Mouse (Mus musculus) kidney, adult 18-20 months (tissue): ENCODE measurements at regions not wholly inside any gene's neighbourhood (a gene's known extent, or its start where the extent isn't known, plus 50 kb on each side); places are given as distances from the start of the nearest gene placed in this dataset.
"Not testable (repeated sequence)": the region's sequence is repeated elsewhere in the genome, so short reads cannot be mapped to it uniquely, and the experiment has no call there.

Source experiments
- DNase-seq: peaks from one replicate; pipeline ENCODE4 v3.0.0; 2021

DNA sequence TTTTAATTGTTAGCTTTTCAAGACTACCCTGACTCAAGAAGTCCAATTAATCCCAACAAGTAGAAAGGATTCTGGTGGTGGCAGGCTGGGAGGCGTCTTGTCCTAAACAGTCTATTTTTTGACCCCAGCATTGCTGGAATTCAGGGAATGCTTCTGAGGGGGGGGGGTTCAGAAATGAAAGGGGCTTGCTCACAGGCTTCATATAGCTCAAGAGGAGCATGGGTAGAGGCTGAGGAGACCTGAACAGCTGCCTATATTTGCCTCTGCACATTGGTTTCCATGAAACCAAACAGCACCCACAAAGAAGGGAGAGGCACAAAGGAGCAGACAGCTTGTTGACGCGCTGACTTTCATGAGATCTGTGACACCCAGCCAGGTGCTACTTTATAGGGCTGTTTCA is 247.3 kb downstream of the Fgf9 start:
- DNase-seq = no peak

DNA sequence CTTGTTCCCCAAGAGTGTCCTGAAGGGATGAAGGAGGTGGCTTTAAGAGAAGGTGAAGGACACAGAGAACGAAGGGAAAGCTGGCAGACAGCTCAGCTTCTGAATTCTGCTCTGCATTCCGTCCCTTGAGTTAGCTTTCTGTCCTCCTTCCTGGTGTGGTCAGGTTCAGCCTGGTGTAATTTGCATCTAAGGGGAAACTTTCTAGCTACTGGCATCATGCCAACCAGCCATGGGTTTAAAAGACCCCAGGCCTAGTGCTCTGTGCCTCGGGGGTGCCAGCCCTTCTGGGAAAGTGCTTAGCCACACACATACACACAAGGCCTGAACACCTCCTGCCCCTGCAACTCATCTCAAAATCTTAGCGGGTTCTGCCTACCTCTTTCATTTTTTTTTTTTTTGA is 246.9 kb downstream of the Fgf9 start:
- no peak for DNase-seq

DNA sequence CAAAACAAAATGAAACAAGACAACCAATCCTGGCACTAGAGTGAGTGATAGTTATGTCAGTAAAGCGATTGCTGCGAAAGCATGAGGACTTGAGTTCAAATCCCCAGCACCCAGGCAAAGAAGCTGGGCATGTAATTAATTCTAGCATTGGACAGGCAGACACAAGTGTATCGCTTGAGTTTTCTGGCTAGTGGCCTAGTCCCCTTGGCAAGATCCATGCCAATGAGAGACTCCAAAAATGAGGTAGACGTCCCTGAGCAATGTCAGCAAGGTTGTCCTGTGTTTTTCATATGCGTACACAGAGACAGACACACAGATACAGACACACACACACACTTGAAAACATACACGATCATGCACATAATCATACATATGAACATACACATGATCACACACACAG is 237.3 kb downstream of the Fgf9 start:
- DNase-seq = no peak

DNA sequence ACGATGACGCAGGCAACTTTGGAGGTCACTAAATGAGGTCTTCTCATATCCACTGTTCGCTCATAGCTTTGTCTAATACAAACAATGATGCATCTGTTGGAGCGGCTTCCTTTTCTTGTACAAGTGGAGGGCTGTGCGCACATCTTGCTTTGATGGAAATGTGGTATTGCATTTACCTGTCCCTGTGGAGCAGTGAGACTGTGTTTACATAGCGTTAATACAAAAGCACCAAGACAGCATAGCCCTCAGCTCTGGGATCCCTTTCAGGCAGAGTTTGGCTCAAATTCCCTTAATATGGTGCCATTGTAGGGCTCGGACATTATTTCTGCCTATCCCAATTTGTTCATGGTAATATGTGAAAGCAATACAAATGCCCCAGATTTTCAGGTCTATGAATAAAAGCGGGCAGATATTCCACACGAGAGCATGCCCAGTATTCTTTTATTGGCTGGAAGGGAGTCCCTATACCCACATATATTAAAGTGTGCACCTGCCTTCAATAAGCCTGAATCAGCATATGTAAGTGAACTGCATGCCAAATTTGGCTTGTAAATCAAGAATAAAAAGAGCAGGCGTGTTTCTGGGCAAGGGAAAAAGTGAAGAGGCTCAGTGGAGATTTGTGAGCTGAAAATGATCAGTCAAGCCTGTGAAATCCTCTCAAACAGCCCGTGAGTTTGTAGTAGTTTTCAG is 236.6 kb downstream of the Fgf9 start:
- DNase-seq = no peak

DNA sequence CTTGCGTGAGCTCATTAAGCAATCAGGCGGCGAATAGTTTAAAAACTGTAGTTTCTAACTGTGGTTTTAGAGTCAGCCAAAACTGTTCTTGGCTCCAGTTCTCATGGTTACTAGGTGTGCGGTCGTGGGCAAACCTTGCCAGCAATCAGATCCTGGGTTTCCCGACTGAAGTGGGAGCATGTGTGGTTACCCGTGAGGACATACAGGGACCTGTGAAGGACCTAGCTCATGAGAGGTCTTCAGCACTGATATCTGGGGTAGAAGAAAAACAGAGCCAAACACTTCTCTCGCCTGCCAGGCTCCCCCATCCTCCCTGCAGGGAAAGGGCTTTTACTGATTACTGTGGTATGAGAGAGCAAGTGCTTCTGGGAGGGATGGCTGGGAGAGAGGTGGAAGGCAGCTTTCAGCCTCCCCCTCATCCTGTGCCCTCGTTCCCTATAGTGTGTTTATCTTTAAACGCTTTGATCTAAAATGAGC is 230.1 kb downstream of the Fgf9 start:
- DNase-seq = peak; percentile 8

DNA sequence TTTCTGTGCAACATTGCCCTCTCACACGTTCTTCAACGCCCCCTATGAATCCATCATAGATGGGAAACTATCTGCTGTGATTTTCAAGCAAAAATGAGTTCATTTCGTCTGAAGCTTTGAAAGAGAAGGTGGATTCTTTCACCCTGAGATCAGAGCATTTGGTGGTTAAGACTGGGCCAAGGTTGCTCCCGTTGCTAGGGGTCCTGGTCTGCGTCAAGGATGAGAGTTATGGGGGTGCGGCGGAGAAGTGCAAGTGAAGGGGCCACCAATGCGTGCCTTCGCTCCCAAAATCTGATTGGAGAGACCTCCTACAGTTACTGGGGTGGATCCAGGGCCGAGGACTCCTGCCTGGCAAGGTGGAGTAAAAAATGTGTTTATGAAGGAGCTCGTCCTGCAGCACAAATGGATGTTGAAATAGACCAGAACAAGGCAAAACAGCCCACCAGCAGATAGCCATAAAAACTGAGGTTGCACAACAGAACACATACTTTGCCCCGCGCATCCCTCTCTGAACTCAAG is 215.7 kb downstream of the Fgf9 start:
- no peak for DNase-seq

DNA sequence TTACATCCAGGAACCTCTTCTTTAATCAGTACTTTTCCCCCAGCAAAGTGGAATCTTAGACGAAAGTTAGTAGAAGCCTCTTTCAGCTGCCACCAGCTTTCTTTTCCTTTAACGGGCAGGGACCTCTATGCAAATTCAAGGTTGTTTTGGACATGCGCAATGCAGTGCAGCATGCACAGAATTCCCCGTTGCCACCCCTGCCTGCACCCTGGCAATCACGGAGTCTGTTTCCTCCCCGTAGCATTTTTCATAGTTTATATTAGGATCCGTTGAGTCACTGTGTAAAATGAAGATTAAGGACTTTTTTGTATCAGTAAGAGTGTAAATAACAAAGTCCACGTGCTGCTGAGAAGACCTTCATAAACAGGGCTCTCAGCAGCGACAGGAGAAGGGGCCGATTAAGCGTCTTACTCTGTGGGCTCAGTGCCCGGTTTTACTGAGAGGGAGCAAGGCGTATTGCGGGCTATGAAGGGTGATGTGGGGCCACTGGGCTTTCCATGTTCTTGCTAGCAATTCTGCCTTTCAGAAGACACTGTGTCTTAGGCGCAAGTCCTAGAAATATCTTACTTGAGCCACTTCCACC is 212.5 kb downstream of the Fgf9 start:
- peak; percentile 21 for DNase-seq

DNA sequence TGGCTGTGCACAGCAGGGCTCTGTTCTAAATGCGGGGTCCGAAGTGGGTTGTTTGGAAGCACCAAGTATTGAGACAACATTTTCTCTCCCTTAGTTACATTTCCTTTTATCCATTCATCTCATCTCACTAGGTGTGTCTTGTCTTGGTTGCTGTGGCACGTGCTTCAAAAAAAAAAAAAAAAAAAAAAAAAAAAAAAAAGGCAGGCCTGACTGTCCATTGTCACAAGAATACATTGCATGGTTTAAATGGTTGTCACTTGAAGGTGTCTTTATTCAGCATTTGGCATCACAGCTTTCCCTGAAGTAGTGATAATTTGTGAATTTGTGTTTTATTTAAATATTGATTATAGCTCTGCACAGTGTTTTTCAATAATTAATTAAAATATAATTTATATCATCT is 211.9 kb downstream of the Fgf9 start:
- DNase-seq = no peak

DNA sequence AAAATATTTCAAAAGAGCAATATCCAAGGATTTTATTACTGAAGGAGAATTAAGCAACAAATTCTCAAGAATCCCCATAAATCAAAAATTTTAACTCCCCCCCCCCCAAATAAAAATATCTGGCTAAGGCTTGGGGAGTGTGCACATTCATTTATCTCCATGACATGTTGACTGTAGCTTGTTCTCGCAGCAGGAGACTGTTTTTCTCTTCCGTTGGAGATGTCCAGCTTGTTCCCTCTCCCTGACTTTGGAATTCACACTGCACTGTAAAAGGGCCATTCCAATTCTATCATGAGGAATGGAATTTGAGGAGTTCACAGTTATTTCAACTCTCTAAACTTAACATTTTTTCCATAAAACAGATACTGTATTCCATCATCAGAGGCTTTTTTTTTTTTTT is 204.1 kb downstream of the Fgf9 start:
- DNase-seq = not testable (repeated sequence)

DNA sequence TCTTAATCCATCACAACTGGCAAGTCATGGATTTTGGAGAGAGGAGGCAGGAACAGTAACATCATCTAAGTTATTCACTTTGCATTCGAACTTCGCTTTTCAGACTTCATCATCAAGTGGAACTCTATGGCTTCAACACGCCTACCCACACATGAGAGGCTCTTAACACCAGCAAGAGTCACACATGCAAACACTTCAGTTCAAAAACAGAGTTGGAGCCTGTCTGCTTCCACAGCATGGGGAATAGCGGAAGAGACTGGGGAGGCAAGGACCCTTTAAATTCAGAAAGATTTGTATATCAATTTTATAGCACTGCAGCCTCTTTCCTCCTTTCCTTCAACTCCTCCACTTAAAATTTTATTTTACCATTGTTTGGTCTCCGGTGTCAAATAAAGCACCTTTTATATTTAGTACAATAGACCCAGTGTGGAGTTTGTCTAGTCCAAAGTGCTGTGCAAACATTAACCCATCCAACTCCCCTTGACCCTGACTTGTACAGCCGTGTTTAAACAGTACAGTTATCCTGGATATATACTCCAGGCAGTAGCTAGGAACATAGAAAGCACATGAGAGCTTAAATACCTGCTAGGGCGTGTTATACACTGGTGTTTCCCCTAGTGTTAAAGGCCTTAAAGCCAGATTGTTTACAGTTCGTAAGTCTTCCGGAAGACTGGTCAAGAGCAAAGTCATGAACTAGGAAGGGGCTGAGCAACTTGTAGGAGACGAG is 203.5 kb downstream of the Fgf9 start:
- DNase-seq = no peak

DNA sequence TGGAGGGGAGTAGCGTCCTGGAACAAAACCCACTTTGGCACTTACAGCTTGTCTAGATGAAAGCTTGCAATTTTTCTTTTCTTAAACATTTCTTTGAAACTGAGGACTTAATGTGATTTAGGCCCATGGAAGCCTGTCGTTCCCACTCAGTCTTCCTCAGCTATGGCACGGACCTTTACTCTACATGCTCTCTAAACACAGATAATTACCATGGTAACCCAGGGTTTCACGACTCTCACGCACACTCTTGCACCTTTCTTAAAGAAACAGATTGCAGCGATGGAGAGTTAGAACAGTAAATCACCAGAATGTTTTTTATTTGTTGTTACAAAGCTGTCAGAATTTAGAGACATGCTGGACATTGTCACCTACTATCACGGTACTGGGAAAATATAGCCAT is 195.0 kb downstream of the Fgf9 start:
- DNase-seq = no peak

DNA sequence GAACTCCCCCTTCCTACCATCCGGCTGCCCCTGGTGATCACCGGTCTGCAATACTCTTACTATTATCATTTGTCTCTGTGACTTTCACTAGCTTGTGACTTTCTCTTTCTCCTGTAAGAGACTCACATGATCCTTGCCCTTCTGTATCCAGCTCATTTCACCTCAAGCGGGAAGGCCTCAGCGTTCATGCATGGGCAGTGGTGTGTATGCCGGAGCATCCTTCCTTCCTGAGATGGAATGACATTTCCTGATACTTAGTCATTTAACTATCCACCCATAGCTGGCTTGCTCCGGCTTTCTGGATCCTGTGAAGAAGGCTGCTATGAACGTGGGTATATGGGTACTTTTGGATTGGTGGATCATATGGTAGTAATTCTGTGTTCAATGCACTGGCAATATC is 194.1 kb downstream of the Fgf9 start:
- no peak for DNase-seq

DNA sequence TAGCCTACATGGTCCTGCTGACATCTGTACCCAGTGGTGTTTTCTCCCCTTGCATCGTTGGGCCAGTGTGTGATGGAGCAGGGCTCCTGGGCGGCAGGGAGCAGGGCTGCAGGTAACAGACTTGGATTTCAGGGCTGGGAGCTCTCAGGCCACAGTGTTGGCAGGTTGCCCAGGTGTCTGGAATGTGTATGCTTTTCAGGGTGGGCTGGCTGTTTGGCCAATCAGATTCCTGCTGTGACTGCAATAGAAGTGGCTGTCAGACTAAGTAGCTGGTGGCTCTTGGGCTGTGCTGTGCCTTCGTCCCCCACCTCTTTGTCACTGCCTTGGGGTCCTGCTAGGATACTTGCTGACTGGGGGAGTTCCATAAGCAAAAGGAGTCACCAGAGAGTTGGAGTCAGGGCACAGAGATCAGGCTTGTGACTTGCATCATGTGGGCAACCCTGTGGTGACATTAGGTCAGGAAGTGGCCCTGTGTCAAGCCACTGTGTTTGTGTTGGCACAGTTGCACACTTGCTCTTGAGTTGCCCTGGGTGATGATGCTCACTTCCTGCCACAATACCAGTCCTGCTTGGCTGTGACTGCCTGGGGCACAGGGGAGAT is 183.1 kb downstream of the Fgf9 start:
- DNase-seq = peak; percentile 78

DNA sequence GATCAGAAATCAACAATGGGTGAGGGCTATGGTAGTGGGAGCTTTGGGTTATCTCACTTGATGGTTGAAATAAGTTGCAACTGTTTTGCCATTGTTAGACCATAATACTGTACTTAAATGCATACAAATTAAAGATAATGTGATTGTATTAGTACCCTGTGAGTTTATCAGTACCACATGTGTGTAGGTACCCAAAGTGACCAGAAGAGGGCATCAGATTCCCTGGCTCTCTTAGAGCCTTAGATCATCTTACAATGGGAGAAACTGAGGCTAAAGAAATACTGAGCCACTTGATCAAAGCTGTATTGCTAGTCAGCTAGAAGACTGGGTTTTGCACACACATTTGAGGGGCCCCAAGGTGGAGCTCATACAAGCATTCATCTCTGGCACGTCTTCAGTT is 155.5 kb downstream of the Fgf9 start:
- no peak for DNase-seq

DNA sequence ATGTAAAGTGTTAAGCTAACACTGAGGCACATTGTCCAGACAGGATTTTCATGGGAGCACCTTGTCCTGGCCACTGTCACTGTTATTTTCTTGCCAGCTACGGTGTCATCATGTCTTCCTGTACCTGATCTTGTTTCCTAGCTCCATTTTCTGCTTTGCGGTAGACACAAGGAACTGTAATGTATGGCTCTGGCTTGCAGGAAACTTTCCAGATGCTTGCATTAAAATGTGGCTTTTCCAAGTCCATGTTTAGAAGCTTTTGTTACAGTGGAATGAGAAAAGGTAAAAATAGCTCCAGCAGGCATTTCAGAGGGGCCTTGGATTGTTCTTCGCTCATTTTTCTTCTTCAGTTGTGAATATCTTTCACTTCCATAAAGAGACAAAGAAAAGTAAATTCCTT is 154.1 kb downstream of the Fgf9 start:
- DNase-seq = no peak

DNA sequence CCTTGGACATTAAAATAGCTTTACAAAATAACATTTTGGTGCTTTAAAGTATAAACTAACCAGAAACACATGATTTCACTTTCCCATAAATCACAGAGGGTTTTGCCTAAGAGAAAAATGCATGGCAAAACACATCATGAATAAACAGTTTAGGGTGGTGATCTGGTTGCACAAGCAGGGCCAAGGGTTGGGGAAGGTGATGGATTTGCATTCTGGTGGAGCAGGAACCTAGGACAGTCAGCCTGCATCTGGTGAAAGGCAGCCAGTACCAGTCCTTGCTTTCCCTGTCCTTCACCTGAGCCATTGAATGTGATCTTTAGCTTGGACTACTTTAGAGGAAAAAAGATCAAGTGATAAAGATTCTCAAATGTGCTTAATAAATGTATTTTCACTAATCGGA is 138.1 kb downstream of the Fgf9 start:
- peak; percentile 43 for DNase-seq

DNA sequence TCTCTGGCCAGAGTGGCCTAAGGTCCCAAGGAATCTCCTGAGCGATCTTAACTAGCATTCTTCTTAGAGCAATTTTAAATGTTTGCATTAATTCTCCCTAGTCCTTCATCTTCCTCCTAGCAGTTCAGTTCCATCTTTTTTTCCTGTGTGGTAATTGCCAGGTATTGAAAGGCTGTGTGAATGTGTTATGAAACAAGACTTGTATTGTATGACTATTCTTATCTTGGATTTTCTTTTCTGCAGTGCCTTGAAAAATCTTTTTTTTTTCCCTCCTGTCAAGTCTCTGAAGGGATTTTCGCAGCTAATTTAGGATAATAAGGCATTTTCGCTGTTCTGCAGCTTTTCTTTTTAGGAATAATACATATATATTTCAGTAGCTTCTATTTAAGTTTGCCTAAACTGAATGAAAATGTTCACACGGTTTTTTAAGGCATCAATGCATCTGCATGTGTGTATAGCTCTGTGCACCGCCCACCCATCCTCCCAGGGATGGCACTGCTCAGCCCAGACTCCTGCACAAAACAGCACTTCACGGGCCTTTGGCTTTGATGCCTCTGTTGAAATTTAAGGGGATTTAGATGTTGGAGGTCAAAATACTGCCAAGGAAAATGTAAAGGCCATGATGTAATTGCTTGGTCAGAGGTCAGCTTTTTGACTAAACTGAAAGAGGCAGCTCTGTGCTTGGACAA is 132.4 kb downstream of the Fgf9 start:
- no peak for DNase-seq

DNA sequence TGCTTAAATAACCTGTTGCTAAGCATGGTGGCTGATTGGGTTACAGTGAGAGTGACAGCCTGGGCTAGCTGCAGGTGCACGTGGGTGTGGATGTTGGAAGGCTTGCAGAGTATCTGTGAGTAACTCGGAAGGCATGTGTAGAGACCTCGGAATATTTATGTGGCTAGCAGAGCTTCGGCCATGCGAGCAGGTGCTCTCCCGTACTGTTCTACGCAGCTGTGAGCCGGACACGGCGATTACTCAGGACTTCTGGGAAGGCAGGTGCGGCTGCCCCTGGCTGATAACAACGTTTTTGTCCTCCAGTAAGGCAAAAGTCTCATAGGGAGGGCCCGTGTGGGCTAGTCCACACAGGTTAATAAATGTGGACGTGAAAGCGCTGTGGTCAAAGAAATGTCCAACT is 119.6 kb downstream of the Fgf9 start:
- DNase-seq = no peak

DNA sequence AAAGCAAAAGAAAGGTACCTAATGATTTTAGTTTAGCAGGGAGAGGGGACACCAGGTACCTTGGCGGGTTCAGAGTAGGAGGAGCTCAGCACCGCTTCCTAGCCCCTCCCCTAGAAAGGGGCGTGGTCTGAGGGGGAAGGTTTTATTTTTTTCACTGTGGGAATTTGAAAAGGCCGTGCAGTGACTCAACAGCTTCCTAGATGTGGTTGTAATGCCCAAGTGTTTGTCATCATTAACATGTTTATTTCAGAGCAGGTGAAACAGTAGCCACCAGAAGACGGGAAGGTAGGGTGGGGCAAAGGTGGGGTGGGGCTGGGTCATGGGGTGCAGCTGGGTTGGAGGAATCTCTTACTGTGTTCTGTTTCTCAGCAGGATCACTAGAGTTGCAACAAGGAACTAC is 112.5 kb downstream of the Fgf9 start:
- DNase-seq = no peak

DNA sequence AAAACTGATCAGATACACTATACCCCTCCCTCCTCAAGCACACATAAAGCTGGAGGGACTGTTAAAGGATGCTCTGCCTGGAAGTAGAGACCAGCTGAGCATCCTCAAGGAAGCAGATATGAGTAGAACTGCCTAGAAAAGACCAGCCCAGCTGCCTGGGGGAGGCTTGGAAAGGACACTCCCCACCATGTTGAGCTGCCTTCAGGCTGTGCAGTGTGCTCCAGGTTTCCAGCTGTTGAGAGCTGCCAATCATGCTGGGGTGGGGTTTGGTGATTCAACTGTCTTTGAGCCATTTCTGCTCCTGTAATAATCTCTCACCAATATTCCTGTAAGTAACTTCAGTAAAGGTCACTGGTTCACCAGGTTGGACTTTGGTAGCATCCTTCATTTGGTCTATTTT is 110.4 kb downstream of the Fgf9 start:
- no peak for DNase-seq

DNA sequence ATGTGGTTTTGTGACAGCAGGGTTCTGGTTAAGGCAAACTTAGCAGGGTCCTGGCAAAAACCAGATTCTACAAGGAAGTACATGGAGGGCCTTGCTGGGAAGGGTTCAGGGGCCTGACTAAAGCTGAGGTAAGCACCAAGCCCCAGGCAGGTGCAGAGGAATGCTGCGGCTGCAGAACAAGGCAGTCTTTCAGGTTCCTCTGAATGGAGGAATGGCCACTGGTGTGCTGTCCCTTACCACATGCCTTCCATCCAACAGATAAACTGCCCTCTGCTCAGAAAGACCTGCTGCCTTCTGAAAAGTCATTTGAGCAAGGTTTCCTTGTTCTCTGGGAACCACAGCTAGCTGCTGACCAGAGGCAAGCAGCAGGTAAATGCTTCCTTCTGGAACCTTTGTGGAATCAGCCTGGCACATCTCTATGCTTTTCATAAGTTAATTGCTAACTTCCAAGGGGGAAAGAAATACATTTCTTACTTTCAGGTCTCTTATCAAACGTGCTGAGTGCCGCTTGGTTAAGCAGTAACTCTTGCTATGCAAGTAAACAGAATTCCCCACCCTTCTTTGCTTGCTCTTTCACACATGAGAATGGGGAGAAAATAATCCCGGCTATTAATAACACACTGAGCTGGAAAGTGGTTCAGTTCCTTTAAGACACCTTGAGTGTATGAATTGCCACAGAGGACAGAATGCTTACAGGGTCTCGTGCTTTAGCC is 105.5 kb downstream of the Fgf9 start:
- peak; percentile 53 for DNase-seq

DNA sequence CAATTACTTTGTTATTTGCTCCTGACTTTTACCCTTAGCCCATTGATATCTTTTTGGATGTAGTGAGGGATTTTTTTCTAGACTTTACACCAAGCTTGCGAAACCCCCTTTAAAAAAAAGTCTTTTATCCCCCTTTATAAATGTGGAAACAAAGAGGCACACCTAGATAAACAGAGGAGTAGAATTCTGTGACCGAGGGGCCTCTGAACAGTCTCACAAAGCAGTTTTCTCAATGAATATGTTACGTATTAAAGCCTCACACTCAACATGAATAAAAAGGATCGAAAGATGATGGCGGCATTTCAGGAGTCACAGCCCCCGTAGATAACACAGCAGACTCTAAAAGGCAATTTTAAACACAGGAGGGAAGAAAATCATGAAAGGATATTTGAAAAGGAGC is 104.2 kb downstream of the Fgf9 start:
- DNase-seq = no peak
